Mouse (Mus musculus): ENCODE data around the gene Tlx2. TPM values are rescaled to one million over a fixed set of nuclear protein-coding genes. Genes with fewer than 3 reads are reported as not detected.

Tlx2 gene
- polyA plus RNA-seq, 2 experiments from 2014 or later = not detected

GRCm38 (mm10) chr6:83087926-83088260, 17.8 kb upstream of the Tlx2 start:
- ATAC-seq = no peak

- ATAC-seq = no peak
These were observed 17.3 kb upstream of the Tlx2 start for GRCm38 (mm10) chr6:83087205-83087925.

- peak; percentile 36 for ATAC-seq
These were observed 16.3 kb upstream of the Tlx2 start, which contains the start of gene Lbx2 for GRCm38 (mm10) chr6:83086121-83087035. Lbx2 (plus strand) TSS chr6:83086367.

GRCm38 (mm10) chr6:83084477-83084876, 14.4 kb upstream of the Tlx2 start:
- no peak for ATAC-seq

GRCm38 (mm10) chr6:83083497-83083896, 13.4 kb upstream of the Tlx2 start:
- no peak for ATAC-seq

- no peak for ATAC-seq
These were observed 10.1 kb upstream of the Tlx2 start for GRCm38 (mm10) chr6:83080210-83080609.

- peak; percentile 33 for ATAC-seq
These were observed 8.3 kb upstream of the Tlx2 start for GRCm38 (mm10) chr6:83078324-83078858.

- peak; percentile 95 for ATAC-seq
These were observed 7.7 kb upstream of the Tlx2 start, which contains the start of gene Pcgf1 for GRCm38 (mm10) chr6:83077630-83078323. Pcgf1 (plus strand) TSS chr6:83077869.

GRCm38 (mm10) chr6:83074979-83075378, 4.9 kb upstream of the Tlx2 start:
- no peak for ATAC-seq

- ATAC-seq = no peak
These were observed 1.1 kb upstream of the Tlx2 start for GRCm38 (mm10) chr6:83071220-83071619.

- ATAC-seq = no peak
These were observed 472 bp upstream of the Tlx2 start for GRCm38 (mm10) chr6:83070311-83071219.

GRCm38 (mm10) chr6:83069488-83070246, 426 bp downstream of the Tlx2 start:
- no peak for ATAC-seq

GRCm38 (mm10) chr6:83068706-83069487, 1.2 kb downstream of the Tlx2 start:
- ATAC-seq = no peak

GRCm38 (mm10) chr6:83068221-83068620, 1.9 kb downstream of the Tlx2 start:
- ATAC-seq = no peak

GRCm38 (mm10) chr6:83066441-83066840, 3.7 kb downstream of the Tlx2 start:
- no peak for ATAC-seq

- ATAC-seq = peak; percentile 41
These were observed 4.1 kb downstream of the Tlx2 start for GRCm38 (mm10) chr6:83065995-83066394.

GRCm38 (mm10) chr6:83058725-83059124, 11.4 kb downstream of the Tlx2 start:
- ATAC-seq = no peak

- ATAC-seq = no peak
These were observed 12.3 kb downstream of the Tlx2 start, which contains the start of gene Dqx1 for GRCm38 (mm10) chr6:83057790-83058189. Dqx1 (plus strand) TSS chr6:83057844.

- peak; percentile 7 for ATAC-seq
These were observed 15.1 kb downstream of the Tlx2 start, which contains the start of gene Htra2 for GRCm38 (mm10) chr6:83054871-83055431. Htra2 (minus strand) TSS chr6:83055273.
